Mouse (Mus musculus) hindbrain, embryonic 13.5 days (tissue): ENCODE results near the gene Ccdc187. TPM values are rescaled to one million over a fixed set of nuclear protein-coding genes. Genes with fewer than 3 reads are reported as not detected.

Source experiments
- ATAC-seq: fragments of 200-750 bp; cut with Nextera tagmentation; 2 replicates; pipeline ENCODE4 v1.8.0; 2017; ENCODE audit warnings: moderate TSS enrichment; ENCODE audit not compliant: low FRiP score
- H3K27ac ChIP-seq: fragments of 300-500 bp; sonication (generic); 2 replicates; pipeline ENCODE4 v1.5.1; 2015; ENCODE audit warnings: inconsistent platforms, mild to moderate bottlenecking, moderate library complexity
- H3K27me3 ChIP-seq: fragments of 300-500 bp; sonication (generic); 2 replicates; pipeline ENCODE4 v1.6.1; 2015; ENCODE audit warnings: mild to moderate bottlenecking, inconsistent platforms
- H3K36me3 ChIP-seq: fragments of 300-500 bp; sonication (generic); 2 replicates; pipeline ENCODE4 v1.6.1; 2015; ENCODE audit warnings: mild to moderate bottlenecking, inconsistent platforms
- H3K4me1 ChIP-seq: fragments of 300-500 bp; sonication (generic); replicated peaks from 2 replicates; pipeline ENCODE4 v1.6.1; 2015; ENCODE audit warnings: inconsistent platforms
- H3K4me2 ChIP-seq: fragments of 300-500 bp; sonication (generic); 2 replicates; pipeline ENCODE4 v1.6.1; 2015; ENCODE audit warnings: inconsistent platforms, mild to moderate bottlenecking, moderate library complexity
- H3K4me3 ChIP-seq: fragments of 300-500 bp; sonication (generic); 2 replicates; pipeline ENCODE4 v1.5.1; 2015; ENCODE audit warnings: mild to moderate bottlenecking, inconsistent platforms
- H3K9ac ChIP-seq: fragments of 300-500 bp; sonication (generic); 2 replicates; pipeline ENCODE4 v1.6.1; 2015; ENCODE audit warnings: mild to moderate bottlenecking, inconsistent platforms
- H3K9me3 ChIP-seq: fragments of 300-500 bp; sonication (generic); 2 replicates; pipeline ENCODE4 v1.6.1; 2016; ENCODE audit warnings: inconsistent platforms
- WGBS: fragments of 180-500 bp; shearing (Covaris S2); methylation state at CpG from one replicate; pipeline ENCODE4 v1.1.7; 2015; 5-methylcytosine and 5-hydroxymethylcytosine counted together
- polyA plus RNA-seq: library from polyadenylated mRNA; unstranded; fragments of >200 nt; fragmentation: Nextera tagmentation; extraction: Ambion mirVana; gene quantifications from 2 replicates; pipeline ENCODE4 v1.2.1, GENCODE M21; 2015

Ccdc187 gene
- polyA plus RNA-seq, 1 experiment from 2014 or later: 0.23 TPM

DNA sequence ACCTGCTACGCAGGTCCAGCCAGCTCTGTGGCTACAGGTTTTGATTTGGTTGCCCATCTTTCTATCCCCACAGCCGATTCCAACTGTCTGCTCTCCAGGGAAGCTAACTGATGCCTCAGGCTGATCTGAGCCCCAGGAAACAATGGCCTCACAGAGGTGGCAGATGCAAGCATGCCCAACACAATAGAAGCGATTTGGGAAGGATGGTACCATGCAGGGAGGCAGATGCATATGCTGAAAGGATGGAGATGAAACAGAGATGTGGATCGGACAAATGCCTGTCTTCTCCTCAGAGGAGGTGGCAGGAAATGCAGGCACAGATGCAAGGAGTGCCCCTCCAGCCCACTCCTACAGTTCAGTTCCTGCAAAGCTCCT, 4.5 kb upstream of the Ccdc187 start:
- H3K27ac ChIP-seq: peak overlapping the region; percentile 92
- H3K9me3 ChIP-seq: no peaks in the 10 kb centered on the region
- peaks cover 48% of the 10 kb centered on the region for H3K4me1 ChIP-seq
- peak; percentile 29 for ATAC-seq
- H3K4me2 ChIP-seq: peak overlapping the region; percentile 42
- 0 out of 2 replicates have a peak overlapping the region, but pooled peaks have one; percentile 11 for H3K4me3 ChIP-seq
- WGBS: 8% methylated on average over 4 of the region's 4 CpGs
- no peaks in the 10 kb centered on the region for H3K27me3 ChIP-seq
- peak overlapping the region; percentile 65 for H3K9ac ChIP-seq
- no peaks in the 10 kb centered on the region for H3K36me3 ChIP-seq

DNA sequence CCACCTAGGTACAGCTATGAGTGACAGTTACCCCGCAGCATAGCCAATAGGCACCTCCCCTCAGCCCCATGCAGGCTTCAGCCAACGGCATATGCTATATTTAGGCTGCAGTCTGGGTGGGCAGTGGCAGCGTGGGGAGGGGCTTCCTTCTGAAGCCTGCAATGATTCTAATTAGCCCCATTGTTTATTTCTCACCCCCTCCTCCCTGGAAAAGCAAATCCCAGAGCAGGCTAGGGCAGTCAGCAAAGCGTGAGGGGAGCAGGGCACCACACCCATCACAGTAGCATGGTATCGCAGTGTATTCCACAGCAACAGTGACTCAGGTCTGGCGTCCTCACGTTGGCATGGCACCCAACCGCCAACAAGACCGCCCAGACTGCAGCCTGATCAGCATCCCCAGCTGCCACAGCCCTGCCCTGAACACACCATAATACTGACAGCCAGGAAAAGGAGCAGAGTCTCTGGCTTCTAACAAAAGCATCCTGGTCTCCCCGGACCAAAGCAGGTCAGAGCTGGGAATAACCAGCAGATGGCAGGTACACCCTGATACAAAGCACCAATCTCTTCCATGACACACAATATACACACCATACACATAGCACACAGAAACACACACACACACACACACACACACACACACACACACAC, 4.0 kb upstream of the Ccdc187 start:
- H3K4me1 ChIP-seq: peaks cover 48% of the 10 kb centered on the region
- H3K4me2 ChIP-seq: peak overlapping the region; percentile 42
- ATAC-seq: peak; percentile 83
- peak overlapping the region; percentile 65 for H3K9ac ChIP-seq
- no peaks in the 10 kb centered on the region for H3K9me3 ChIP-seq
- peak overlapping the region; percentile 11 for H3K4me3 ChIP-seq
- H3K27ac ChIP-seq: peak overlapping the region; percentile 92
- 3% methylated on average over 10 of the region's 10 CpGs for WGBS
- H3K27me3 ChIP-seq: no peaks in the 10 kb centered on the region
- no peaks in the 10 kb centered on the region for H3K36me3 ChIP-seq

DNA sequence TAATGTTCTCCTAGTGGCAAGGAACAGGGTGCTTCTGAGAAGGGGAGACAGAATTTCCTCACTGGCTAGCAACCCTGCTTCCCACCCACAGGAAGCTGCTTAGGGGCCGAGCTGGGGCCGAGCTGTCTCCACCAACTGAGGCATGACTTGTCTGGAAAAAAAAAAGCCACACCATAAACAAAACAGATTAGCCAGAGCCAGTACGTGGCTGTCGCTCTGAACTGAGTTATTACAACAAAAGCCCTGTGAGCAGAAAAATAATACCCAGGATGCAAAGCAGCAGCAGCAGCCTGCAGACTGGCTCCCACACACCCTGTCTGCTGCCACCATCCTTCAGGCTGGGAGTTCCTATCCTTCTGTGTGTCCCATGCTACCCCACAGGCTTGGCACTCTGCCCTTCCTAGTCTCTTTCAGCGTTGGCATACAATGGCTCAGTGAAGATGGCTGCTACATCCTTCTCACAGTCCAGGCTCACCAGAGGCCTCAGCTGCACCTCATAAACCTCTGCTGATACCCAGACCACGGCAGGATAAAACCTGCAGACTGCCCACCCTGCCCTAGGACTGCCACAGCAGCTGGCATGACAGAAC, 2.3 kb upstream of the Ccdc187 start:
- peak overlapping the region; percentile 43 for H3K9ac ChIP-seq
- ATAC-seq: 0 out of 2 replicates have a peak, but pooled peaks have one; percentile 3
- H3K27ac ChIP-seq: peak overlapping the region; percentile 92
- peaks cover 48% of the 10 kb centered on the region for H3K4me1 ChIP-seq
- no peaks in the 10 kb centered on the region for H3K36me3 ChIP-seq
- no peak overlapping the region for H3K4me2 ChIP-seq
- H3K9me3 ChIP-seq: no peaks in the 10 kb centered on the region
- WGBS: 27% methylated on average over 6 of the region's 6 CpGs
- H3K27me3 ChIP-seq: no peaks in the 10 kb centered on the region
- H3K4me3 ChIP-seq: no peak overlapping the region

DNA sequence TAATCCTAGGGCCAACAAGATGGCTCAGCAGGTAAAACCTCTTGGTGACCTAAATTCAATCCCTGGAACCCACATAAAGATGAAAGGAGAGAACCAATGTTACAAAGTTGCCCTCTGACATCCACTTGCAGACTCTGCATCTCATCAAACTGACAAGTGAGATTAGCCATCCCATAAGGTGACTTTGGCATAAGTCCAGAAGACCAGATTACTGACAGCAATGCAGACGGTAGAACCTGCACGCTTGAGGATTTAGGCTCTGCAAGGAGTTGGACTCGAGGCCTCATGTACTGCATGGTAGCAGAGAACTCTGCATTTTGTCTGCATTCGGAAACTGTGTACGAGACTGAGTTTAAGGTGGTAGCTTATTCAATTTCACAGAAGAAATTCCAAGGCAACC, 4.2 kb downstream of the Ccdc187 start:
- 89% methylated on average over 5 of the region's 5 CpGs for WGBS
- Histone ChIP-seq H3K9me3 (no peaks in the 10 kb centered on the region), H3K36me3 (no peaks in the 10 kb centered on the region), H3K4me3 (no peak overlapping the region), H3K4me1 (peaks cover 11% of the 10 kb centered on the region), H3K27me3 (no peaks in the 10 kb centered on the region), H3K4me2 (no peak overlapping the region), H3K9ac (no peak overlapping the region), H3K27ac (no peak overlapping the region)
- ATAC-seq: no peak

DNA sequence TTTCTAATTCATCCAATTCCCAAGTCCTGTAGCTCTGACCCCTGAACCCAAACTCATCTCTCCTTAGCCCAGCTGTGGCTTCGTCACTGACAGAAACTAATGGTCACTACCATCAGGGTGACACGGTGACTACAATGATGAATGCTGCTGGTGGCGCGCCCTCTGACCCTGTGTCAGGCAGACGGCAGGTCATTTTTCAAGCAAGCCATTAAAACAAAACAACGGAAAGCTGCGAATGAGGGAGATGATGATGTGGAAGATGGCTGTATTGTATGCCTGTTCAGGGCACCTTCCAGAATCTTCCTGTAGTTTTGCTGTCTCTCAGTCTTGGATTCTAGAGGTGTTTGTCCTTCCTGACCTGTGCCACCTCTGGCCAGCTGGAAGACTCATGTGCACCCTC, 8.0 kb downstream of the Ccdc187 start:
- H3K27ac ChIP-seq: no peak overlapping the region
- ATAC-seq: no peak
- H3K36me3 ChIP-seq: no peaks in the 10 kb centered on the region
- 24% methylated on average over 7 of the region's 7 CpGs for WGBS
- H3K9ac ChIP-seq: no peak overlapping the region
- no peak overlapping the region for H3K4me3 ChIP-seq
- H3K27me3 ChIP-seq: no peaks in the 10 kb centered on the region
- peaks cover 11% of the 10 kb centered on the region for H3K4me1 ChIP-seq
- no peak overlapping the region for H3K4me2 ChIP-seq
- no peaks in the 10 kb centered on the region for H3K9me3 ChIP-seq

DNA sequence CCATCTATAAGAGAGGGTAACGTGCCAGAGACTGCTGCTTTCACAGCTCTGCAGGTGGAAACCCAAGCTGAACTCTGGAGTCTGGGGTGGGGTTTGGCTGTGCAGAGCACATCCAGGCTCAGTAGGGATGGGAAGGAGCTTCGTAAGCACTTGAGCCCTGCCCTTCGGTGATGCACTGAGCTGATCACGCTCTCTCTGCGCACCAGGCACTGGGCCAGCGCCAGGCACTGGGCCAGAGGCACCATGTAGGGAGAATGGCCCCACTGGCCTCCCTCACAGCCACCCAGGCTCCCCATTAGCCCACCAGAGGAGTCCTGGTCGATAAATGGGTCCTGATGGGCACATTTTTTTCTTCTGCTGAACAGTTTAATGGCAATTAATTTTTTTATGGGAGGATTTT, 8.6 kb downstream of the Ccdc187 start:
- Histone ChIP-seq H3K9me3 (no peaks in the 10 kb centered on the region), H3K27ac (no peak overlapping the region), H3K9ac (no peak overlapping the region; the same call in 1 of the 2 replicates), H3K27me3 (no peaks in the 10 kb centered on the region), H3K4me2 (no peak overlapping the region), H3K4me3 (no peak overlapping the region), H3K36me3 (no peaks in the 10 kb centered on the region), H3K4me1 (peaks cover 11% of the 10 kb centered on the region)
- 38% methylated on average over 7 of the region's 7 CpGs for WGBS
- ATAC-seq: no peak

DNA sequence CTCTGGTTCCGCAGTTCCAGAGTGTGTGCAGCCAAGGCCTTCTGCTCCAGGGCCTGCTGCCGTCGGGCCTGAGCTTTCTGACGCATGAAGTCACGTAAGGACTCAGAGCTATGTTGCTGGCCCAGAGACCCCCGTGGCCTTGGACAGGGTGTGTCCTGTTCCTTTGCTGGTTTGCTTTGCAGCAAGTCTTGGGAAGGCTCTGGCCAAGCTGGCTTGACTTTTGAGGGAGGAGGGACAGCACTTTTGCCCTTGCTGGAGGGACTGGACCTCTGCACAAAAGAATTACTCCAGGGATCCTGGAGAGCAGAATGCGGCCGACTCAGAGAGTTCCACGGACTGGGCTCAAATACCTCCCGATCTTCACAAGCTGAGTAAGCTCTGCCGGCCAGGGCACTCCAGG, 13.8 kb downstream of the Ccdc187 start:
- no peak overlapping the region for H3K4me3 ChIP-seq
- H3K4me1 ChIP-seq: peaks cover 7% of the 10 kb centered on the region
- 73% methylated on average over 11 of the region's 11 CpGs for WGBS
- no peak overlapping the region for H3K9ac ChIP-seq
- H3K27me3 ChIP-seq: no peaks in the 10 kb centered on the region
- no peak for ATAC-seq
- no peaks in the 10 kb centered on the region for H3K9me3 ChIP-seq
- H3K36me3 ChIP-seq: no peaks in the 10 kb centered on the region
- no peak overlapping the region for H3K4me2 ChIP-seq
- no peak overlapping the region for H3K27ac ChIP-seq

DNA sequence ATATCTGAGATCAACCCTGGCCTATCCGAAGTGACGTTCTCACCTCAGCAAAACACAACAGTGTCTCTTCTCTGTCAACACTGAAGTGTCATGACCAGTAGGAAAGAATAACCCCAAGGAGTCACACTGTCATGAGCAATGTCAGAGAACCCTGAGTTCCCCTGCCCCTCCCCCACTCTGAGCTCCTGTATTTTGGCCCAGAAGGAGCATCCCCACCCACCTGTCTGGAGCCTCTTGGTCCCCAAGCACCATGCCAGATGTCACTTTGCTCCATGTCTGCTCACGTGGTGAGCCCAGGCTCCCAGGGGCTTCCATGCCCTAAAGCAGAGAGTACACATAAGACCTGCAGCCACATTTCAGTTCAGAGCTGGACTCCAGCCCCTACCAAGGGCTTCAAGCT, 14.6 kb downstream of the Ccdc187 start:
- Histone ChIP-seq H3K9me3 (no peaks in the 10 kb centered on the region), H3K4me2 (no peak overlapping the region), H3K27ac (no peak overlapping the region), H3K4me3 (no peak overlapping the region), H3K4me1 (peaks cover 5% of the 10 kb centered on the region; the same call in 1 of the 2 replicates), H3K9ac (no peak overlapping the region), H3K36me3 (no peaks in the 10 kb centered on the region), H3K27me3 (no peaks in the 10 kb centered on the region)
- ATAC-seq: no peak
- 79% methylated on average over 3 of the region's 3 CpGs for WGBS

DNA sequence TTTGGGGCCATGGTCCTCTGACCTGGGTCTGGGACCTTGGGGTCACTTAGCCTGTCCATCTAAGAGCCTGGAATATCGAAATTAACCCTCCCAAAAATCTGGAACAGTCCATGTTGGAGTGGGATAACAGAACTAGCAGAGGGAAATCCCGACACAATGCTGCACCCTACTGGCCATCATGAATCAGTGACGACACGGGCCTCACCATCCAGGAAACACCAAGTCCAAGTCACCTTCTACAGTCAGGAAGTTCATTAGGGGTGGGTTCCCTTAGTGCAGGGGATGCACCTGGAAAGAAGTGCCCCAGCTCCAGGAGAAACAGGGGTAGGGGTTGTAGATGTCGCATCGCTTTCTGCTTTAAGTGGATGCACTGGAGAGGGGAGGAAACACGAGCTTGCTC, 20.7 kb downstream of the Ccdc187 start:
- Histone ChIP-seq H3K4me3 (no peak overlapping the region), H3K27me3 (no peaks in the 10 kb centered on the region), H3K4me2 (no peak overlapping the region), H3K4me1 (no peaks in the 10 kb centered on the region), H3K27ac (no peak overlapping the region), H3K9ac (no peak overlapping the region), H3K9me3 (no peaks in the 10 kb centered on the region), H3K36me3 (no peaks in the 10 kb centered on the region)
- 25% methylated on average over 7 of the region's 7 CpGs for WGBS
- 0 out of 2 replicates have a peak, but pooled peaks have one; percentile 54 for ATAC-seq

DNA sequence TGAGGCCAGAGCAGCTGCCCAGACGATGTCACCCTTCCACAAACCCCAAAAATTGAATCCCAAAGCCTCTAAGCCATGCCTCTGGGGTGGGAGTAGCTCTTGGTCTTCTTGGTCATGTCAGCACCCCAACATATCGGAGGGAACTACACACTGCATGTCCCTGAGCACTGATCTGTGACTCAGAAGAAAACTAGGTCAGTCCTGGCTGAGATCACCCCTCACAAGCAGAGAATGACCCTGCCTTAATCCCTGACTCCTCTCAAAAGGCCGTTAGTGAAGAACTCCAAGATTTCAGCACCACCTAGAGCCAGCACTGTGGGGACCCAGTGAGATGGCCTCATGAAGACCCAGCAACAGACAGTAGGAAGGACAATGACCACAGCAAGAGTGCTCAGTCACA, 26.1 kb downstream of the Ccdc187 start:
- H3K27ac ChIP-seq: no peak overlapping the region
- no peaks in the 10 kb centered on the region for H3K4me1 ChIP-seq
- no peak overlapping the region for H3K9ac ChIP-seq
- H3K9me3 ChIP-seq: no peaks in the 10 kb centered on the region
- H3K4me2 ChIP-seq: no peak overlapping the region
- H3K27me3 ChIP-seq: no peaks in the 10 kb centered on the region
- WGBS: 73% methylated on average over 3 of the region's 3 CpGs
- no peak overlapping the region for H3K4me3 ChIP-seq
- H3K36me3 ChIP-seq: no peaks in the 10 kb centered on the region
- no peak for ATAC-seq

DNA sequence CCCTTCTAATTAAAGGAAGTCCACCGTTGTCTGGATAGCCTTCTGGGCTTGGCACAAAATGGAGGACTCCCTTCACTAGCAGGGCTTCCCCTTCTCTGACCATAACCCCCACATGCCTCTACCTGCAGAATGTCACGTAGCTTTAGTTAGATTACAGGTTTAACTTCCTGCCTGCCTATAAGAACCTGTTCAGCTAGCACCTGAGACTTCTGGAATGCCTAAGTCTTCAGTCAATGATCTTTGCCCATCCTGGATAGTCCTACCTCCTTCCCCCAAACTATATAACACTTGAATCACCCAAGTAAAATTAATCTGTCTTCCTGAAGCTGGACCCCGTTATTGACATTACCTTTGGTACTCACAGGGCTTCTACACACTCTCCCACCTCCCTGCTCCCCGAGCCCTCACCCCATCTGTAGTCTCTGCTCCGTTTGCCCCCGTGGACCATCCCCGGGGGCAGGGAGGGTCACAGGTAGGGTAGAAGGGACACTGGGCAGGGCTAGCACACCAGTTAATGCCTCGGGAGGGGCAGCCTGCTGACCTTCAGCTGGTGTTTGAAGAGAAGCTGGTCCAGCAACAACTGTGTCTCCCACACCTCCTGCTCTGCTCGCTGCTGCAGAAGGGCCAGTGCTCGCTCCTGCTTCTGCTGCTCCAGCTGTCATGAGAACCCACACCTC, 28.2 kb downstream of the Ccdc187 start:
- no peak for ATAC-seq
- no peaks in the 10 kb centered on the region for H3K27me3 ChIP-seq
- H3K9ac ChIP-seq: no peak overlapping the region
- H3K4me3 ChIP-seq: no peak overlapping the region
- no peaks in the 10 kb centered on the region for H3K9me3 ChIP-seq
- WGBS: 86% methylated on average over 10 of the region's 10 CpGs
- no peaks in the 10 kb centered on the region for H3K4me1 ChIP-seq
- H3K4me2 ChIP-seq: no peak overlapping the region
- H3K27ac ChIP-seq: no peak overlapping the region
- no peaks in the 10 kb centered on the region for H3K36me3 ChIP-seq

DNA sequence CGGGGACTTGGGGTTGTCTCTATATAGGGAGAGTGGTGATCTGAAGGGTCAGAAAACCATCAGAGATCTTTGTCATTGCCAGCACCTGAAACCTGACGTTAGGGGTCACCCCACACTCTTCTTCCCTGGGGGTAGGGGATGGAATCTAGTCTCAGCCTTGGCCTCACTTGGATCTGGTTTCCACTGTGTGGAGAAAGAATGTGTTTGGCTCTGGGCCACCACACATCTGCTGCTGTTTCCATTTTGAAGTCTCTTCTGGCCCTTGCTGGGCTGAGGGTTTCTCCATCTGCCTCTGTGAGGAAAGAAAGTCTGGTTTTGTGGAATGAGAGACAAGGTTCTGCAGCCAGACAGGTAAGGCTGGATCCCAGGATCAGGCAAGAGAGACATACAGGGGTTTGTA, 29.3 kb downstream of the Ccdc187 start:
- Histone ChIP-seq H3K4me3 (no peak overlapping the region), H3K4me2 (no peak overlapping the region), H3K9me3 (no peaks in the 10 kb centered on the region), H3K27ac (no peak overlapping the region), H3K36me3 (no peaks in the 10 kb centered on the region), H3K27me3 (no peaks in the 10 kb centered on the region), H3K4me1 (no peaks in the 10 kb centered on the region), H3K9ac (no peak overlapping the region)
- 74% methylated on average over 2 of the region's 2 CpGs for WGBS
- ATAC-seq: no peak

DNA sequence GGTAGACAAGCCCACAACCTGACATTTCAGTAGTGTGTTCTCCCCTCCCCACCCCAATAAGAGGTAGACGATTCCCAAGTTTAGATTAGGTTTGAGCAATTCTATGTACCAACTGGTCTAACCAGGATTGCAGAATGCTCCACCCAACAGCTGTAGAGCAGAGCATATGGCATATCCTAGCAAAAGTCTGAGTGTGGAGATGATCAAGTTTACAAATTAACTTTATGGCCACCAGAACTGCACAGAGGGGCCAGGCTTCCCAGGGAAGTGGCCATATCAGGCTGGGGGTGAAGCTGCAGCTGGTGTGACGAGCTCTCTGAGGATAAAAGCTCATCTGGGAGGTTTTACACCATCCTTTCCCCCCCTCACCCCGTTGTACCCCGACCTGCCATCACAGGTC, 29.7 kb downstream of the Ccdc187 start:
- Histone ChIP-seq H3K27ac (no peak overlapping the region), H3K9me3 (no peaks in the 10 kb centered on the region)
- 75% methylated on average over 4 of the region's 4 CpGs for WGBS

More for the DNA sequence above, 29.7 kb downstream of the Ccdc187 start:
- no peak overlapping the region for H3K4me3 ChIP-seq
- ATAC-seq: no peak
- H3K36me3 ChIP-seq: no peaks in the 10 kb centered on the region
- H3K4me1 ChIP-seq: no peaks in the 10 kb centered on the region
- no peaks in the 10 kb centered on the region for H3K27me3 ChIP-seq
- no peak overlapping the region for H3K4me2 ChIP-seq
- H3K9ac ChIP-seq: no peak overlapping the region
